Mouse (Mus musculus): ENCODE measurements around the gene Elovl2.
"Not testable (repeated sequence)": the region's sequence is repeated elsewhere in the genome, so short reads cannot be mapped to it uniquely, and the experiment has no call there.

Gene Elovl2

GRCm38 (mm10) chr13:41220304-41220834 lies at the start of gene Elovl2:
Elovl2 (minus strand) TSS chr13:41220405.
- DNase-seq (ENCODE audit: low spot score in 2 of 2), result peak; percentile 34 to 36

DNA sequence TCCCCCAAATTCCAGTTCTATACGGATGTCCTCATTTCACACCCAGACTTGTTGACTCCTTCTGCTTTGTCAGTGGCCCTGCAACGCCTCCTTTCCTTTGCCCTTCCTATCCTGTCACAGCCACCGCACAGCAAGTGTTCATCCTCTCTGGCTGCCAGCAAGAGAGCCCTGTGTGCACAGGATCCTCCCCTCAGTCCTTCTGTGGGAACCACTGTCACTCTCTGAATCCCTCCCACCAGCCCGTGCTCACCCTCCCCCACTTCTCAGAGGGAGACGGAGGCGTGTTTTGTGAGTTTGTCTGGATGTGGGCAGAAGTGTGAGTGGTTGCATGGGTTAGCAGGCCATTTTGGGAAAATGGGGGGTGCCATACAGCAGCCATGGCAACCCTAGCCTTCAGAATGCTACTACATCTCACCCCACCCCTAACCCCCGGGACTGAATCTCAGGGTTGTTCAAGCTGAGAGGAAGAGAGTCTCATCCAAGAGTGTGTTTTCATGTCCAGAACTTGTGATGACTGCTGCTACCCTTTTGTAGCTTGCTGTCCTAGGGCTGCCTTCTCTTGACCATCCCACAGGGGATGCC lies 47.7 kb upstream of the Elovl2 start:
- no peak for DNase-seq (ENCODE audit: low spot score in 2 of 2)

DNA sequence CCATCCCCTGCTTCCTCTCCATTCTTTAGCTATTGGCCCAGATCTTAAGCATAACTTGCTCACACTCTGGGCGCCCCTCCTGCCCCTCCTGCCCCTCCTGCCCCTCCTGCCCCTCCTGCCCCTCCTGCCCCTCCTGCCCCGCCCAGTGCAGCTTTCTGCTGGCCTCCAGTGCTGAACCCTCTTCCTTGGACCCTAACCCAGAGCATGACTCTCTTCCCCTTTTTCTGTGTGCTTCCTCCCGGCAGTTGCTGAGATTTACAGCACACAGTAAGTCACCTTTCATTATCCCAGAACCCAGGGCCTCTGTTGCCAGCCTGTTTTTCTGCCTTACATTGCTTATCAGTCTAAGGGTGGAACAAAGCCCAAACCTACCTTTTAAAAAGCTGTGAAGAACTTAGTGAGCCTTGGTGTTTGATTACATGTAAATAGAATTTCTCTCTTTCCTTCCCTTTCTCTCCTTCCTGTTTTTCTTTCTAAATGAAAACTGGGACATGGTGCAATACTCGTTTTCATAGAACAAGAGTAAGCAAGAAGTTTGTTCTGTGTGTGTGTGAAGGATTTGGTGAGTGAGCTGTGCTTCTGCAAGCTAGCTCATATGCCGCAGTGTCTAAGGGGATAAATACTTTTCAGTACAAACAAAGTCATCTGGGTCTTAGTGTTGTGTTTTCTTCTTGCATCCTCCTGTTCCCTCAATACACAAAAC lies 43.2 kb upstream of the Elovl2 start:
- DNase-seq (ENCODE audit: low spot score in 2 of 2), result no peak

- not testable (repeated sequence) for DNase-seq (ENCODE audit: low spot score in 2 of 2)
Measured at GRCm38 (mm10) chr13:41261617-41262016, 41.4 kb upstream of the Elovl2 start.

DNA sequence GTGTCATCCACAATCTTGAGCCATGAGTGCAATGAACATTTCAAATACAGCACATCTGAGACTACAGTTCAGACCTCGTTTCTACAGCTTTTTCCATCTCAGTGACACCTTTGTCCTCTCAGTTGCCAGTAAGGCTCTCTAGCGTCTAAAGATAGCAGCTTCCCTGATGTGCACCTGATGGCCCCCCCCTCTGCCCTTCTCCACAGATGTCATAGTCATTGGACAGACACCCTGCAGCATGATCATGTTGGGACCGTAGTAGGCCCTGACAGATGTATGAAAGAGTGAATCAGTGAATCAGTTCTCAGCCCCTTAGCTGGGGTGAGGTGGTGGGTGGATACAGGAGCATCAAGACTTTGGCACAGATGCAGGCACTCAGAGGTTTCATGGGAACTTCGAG lies 37.6 kb upstream of the Elovl2 start:
- DNase-seq (ENCODE audit: low spot score in 2 of 2), result no peak

DNA sequence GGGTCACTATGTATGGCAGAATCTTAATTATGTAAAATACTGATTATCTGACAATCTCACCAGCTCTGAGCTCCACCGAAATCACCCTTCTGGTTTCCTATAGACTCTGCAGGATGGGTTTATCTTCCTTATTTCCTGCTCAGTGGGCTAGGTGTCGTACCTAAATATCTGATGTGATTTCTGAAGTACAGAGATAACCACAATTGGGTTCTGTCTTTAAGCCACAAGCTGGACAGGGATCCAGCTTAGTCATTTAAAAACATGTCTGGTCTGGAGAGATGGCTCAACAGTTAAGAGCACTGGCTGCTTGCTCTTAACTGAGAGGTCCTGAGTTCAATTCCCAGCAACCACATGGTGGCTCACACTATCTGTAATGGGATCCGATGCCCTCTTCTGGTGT lies 36.8 kb upstream of the Elovl2 start:
- no peak for DNase-seq (ENCODE audit: low spot score in 2 of 2)

- DNase-seq (ENCODE audit: low spot score in 2 of 2), result no peak
Measured at GRCm38 (mm10) chr13:41256126-41256525, 35.9 kb upstream of the Elovl2 start.

- DNase-seq (ENCODE audit: low spot score in 2 of 2), result no peak
Measured at GRCm38 (mm10) chr13:41252736-41253135, 32.5 kb upstream of the Elovl2 start.

- DNase-seq (ENCODE audit: low spot score in 2 of 2), result no peak
Measured at GRCm38 (mm10) chr13:41252141-41252540, 31.9 kb upstream of the Elovl2 start.

DNA sequence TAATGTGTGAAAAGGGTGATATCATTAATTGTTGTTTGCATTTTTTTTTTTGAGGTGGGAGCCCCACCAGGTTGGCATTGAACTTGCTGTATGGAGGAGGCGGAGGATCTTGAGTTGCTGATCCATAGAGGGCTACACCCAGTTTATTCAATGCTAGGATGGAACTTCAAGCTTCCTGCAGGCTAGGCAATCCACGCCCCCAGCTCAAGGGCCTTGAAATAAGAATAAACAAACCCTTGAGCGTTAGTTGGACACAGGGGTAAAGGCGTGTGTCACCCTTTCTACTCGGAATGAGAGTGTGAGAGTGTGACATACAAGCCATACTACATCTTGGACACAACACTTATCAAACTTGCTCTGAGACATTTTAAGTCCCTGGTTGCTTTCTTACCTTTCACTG lies 31.5 kb upstream of the Elovl2 start:
- no peak for DNase-seq (ENCODE audit: low spot score in 2 of 2)

DNA sequence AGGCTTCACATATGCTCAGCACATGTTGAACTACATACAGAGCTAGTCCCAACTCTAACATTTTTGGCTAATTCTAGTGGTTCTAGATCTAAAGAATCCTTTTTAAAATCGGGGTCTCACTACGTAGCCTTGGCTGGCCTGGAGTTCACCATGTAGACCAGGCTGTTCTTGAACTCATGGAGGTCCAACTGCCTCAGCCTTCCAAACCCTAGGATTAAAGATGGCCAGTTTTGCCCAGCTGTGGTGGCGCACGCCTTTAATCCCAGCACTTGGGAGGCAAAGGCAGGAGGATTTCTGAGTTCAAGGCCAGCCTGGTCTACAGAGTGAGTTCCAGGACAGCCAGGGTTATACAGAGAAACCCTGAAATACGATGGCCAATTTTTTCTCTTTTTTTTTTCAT lies 31.0 kb upstream of the Elovl2 start:
- DNase-seq (ENCODE audit: low spot score in 2 of 2), result not testable (repeated sequence)

- DNase-seq (ENCODE audit: low spot score in 2 of 2), result peak; percentile 7 to 52
Measured at GRCm38 (mm10) chr13:41250318-41250981, 30.2 kb upstream of the Elovl2 start.

DNA sequence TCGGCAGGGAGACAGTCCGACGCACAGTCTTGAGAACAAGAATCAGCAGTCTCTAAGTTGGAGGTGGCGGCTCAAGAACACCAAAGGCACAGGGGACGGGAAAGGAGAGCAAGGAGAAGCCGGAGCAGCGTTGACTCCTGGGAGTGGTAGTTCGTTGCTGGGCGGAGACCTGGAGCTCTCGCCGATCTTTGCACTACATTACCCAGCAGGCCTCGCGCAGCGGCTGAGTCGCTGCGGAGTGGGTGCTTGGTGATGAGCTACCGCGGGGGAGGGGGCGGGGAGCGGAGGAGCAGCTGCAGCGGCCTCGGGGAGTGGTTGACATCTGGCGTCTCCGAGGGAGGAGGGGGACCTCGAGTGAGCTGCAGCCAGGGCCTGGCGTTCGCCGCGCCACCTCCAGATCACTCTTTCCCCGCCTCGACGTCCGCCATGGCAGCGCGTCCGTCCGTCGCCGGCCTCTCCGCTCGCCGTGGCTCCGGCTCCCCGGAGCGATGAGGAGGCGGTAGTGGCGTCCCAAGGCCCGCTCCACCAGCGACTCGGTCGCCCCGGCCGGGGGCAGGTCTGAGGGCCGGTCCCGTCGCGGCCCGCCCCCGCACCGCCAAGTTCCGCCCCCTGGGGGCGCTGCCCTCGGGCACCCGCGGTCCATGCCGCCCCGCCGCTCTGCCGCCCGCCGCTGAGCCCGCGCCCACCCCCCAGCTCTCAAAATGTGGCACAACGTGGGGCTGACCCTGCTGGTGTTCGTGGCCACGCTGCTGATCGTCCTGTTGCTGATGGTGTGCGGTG lies 29.5 kb upstream of the Elovl2 start, which contains the start of gene Smim13:
Smim13 (plus strand) TSS at position 307 of the 780 bp plus-strand sequence.
- DNase-seq (ENCODE audit: low spot score in 2 of 2), result peak; percentile 82 to 91

GRCm38 (mm10) chr13:41248751-41249520 lies 28.7 kb upstream of the Elovl2 start:
- DNase-seq (ENCODE audit: low spot score in 2 of 2), result peak in 1 of 2 experiments; percentile 14

DNA sequence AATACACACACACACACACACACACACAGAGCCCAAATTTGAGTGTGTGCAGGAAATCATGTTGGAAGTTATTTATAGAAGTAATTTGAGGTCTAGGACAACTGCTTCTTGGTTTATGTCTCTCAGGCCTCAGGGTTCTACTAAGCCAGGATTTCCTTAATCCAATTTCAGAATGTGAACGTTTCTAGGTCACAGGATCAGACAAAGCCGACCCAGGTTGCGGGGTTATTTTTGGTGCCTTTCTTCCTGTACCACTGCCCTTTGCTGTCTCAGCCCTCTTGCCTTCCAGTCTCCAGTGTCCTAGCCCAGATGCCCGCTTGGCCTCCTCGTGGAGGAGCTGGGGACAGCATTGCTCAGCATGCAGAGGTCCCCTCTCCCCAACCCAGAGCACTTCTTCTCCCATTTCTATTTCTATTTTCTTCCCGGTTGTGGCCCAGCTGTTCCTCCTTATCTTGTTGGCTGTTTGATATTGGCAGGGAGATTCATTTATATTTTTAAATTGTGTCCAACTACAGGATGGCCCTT lies 24.2 kb upstream of the Elovl2 start:
- no peak for DNase-seq (ENCODE audit: low spot score in 2 of 2)

GRCm38 (mm10) chr13:41241557-41241956 lies 21.4 kb upstream of the Elovl2 start:
- DNase-seq (ENCODE audit: low spot score in 2 of 2), result no peak

- DNase-seq (ENCODE audit: low spot score in 2 of 2), result no peak
Measured at GRCm38 (mm10) chr13:41238805-41239130, 18.6 kb upstream of the Elovl2 start.

- DNase-seq (ENCODE audit: low spot score in 2 of 2), result no peak
Measured at GRCm38 (mm10) chr13:41238035-41238804, 18.0 kb upstream of the Elovl2 start.

DNA sequence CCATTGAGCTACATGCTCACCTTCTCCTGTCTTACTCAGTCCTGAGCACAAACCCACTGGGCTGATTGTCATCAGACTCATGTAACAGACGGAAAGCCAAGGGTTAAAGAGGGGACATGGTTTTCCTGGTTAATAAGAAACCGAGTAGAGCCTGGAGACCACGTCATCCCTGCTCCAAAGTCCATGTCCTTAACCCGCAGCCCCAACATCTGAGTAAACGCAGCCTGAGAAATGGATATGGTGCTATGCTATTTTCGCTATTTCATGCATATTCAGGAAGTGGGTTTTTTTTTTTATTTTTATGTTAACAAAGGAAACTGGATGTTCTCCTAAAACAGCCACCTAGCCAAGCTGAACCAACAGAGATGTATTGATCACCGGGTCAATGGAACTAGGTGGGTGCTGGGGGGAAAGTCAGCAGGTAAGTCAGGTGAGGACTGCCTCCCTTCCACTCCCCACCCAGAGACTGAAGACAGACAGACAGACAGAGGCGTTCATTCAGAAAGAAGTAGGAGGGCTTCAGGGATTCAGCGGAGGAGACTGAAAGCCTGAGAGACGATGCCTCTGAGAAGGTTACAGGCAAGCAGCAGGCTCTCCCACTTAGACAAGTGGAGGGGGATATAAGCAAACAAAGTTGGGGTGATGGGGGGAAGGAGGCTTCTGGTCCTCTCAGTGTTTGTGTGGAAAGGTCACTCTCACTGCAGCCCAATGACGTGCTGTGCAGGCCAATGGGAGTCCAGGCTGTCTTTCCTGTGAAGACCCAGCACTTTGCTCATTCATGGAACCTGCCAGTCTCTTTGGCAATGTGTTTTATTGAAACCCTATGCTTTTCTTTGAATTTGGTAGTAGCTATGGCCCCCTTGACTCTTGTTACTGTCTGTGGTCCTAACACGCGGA lies 15.9 kb upstream of the Elovl2 start:
- no peak for DNase-seq (ENCODE audit: low spot score in 2 of 2)

Data from urinary bladder, adult 18-20 months (tissue).